Mouse (Mus musculus): ENCODE results near the gene Nod2. TPM values are rescaled to one million over a fixed set of nuclear protein-coding genes. Genes with fewer than 3 reads are reported as not detected.

The Nod2 gene
- polyA plus RNA-seq, 1 experiment = not detected

GRCm38 (mm10) chr8:88630225-88630624 lies 16.9 kb upstream of the Nod2 start:
- no peak for TF ChIP-seq CTCF (IDR thresholded peaks at IDR 0.05; ENCODE audit: borderline replicate concordance, insufficient read depth, low read length)
- no peak for TF ChIP-seq POLR2A (IDR thresholded peaks at IDR 0.05; ENCODE audit: low read depth, low read length)
- Histone ChIP-seq H3K27ac (ENCODE audit: insufficient read depth, low read length) (no peak overlapping the region), H3K4me1 (ENCODE audit: control insufficient read depth, insufficient read depth, low read length) (no peaks in the 10 kb centered on the region), H3K4me3 (ENCODE audit: insufficient read depth, low read length) (no peak overlapping the region)

- H3K4me1 ChIP-seq (ENCODE audit: control insufficient read depth, insufficient read depth, low read length) = no peaks in the 10 kb centered on the region
Measured at GRCm38 (mm10) chr8:88631081-88631480, 16.0 kb upstream of the Nod2 start.

GRCm38 (mm10) chr8:88633343-88633765 lies 13.8 kb upstream of the Nod2 start:
- Histone ChIP-seq H3K4me1 (ENCODE audit: control insufficient read depth, insufficient read depth, low read length) (no peaks in the 10 kb centered on the region), H3K27ac (ENCODE audit: insufficient read depth, low read length) (no peak overlapping the region), H3K4me3 (ENCODE audit: insufficient read depth, low read length) (no peak overlapping the region)
- TF ChIP-seq POLR2A (IDR thresholded peaks at IDR 0.05; ENCODE audit: low read depth, low read length) = no peak
- no peak for TF ChIP-seq CTCF (IDR thresholded peaks at IDR 0.05; ENCODE audit: borderline replicate concordance, insufficient read depth, low read length)

More at GRCm38 (mm10) chr8:88631081-88631480, 16.0 kb upstream of the Nod2 start:
- Histone ChIP-seq H3K4me3 (ENCODE audit: insufficient read depth, low read length) (no peak overlapping the region), H3K27ac (ENCODE audit: insufficient read depth, low read length) (no peak overlapping the region)
- TF ChIP-seq POLR2A (IDR thresholded peaks at IDR 0.05; ENCODE audit: low read depth, low read length) (no peak), CTCF (IDR thresholded peaks at IDR 0.05; ENCODE audit: borderline replicate concordance, insufficient read depth, low read length) (no peak)

GRCm38 (mm10) chr8:88635474-88636397 lies 11.4 kb upstream of the Nod2 start, which contains the start of gene Snx20:
Gene Snx20, minus strand, starts transcription at chr8:88636128.
- TF ChIP-seq POLR2A (IDR thresholded peaks at IDR 0.05; ENCODE audit: low read depth, low read length) = no peak
- no peak for TF ChIP-seq CTCF (IDR thresholded peaks at IDR 0.05; ENCODE audit: borderline replicate concordance, insufficient read depth, low read length)
- Histone ChIP-seq H3K27ac (ENCODE audit: insufficient read depth, low read length) (no peak within 1 kb of the TSS), H3K4me1 (ENCODE audit: control insufficient read depth, insufficient read depth, low read length) (no peaks in the 10 kb centered on the region), H3K4me3 (ENCODE audit: insufficient read depth, low read length) (no peak within 1 kb of the TSS)

GRCm38 (mm10) chr8:88637092-88638000 lies 9.8 kb upstream of the Nod2 start:
- Histone ChIP-seq H3K4me1 (ENCODE audit: control insufficient read depth, insufficient read depth, low read length) (no peaks in the 10 kb centered on the region), H3K27ac (ENCODE audit: insufficient read depth, low read length) (no peak overlapping the region), H3K4me3 (ENCODE audit: insufficient read depth, low read length) (no peak overlapping the region)
- TF ChIP-seq POLR2A (IDR thresholded peaks at IDR 0.05; ENCODE audit: low read depth, low read length) = no peak
- TF ChIP-seq CTCF (IDR thresholded peaks at IDR 0.05; ENCODE audit: borderline replicate concordance, insufficient read depth, low read length) = no peak

GRCm38 (mm10) chr8:88638908-88639307 lies 8.2 kb upstream of the Nod2 start:
- TF ChIP-seq CTCF (IDR thresholded peaks at IDR 0.05; ENCODE audit: borderline replicate concordance, insufficient read depth, low read length) = no peak
- no peak for TF ChIP-seq POLR2A (IDR thresholded peaks at IDR 0.05; ENCODE audit: low read depth, low read length)
- Histone ChIP-seq H3K27ac (ENCODE audit: insufficient read depth, low read length) (no peak overlapping the region), H3K4me1 (ENCODE audit: control insufficient read depth, insufficient read depth, low read length) (no peaks in the 10 kb centered on the region), H3K4me3 (ENCODE audit: insufficient read depth, low read length) (no peak overlapping the region)

- Histone ChIP-seq H3K4me1 (ENCODE audit: control insufficient read depth, insufficient read depth, low read length) (no peaks in the 10 kb centered on the region), H3K4me3 (ENCODE audit: insufficient read depth, low read length) (no peak overlapping the region)
- TF ChIP-seq CTCF (IDR thresholded peaks at IDR 0.05; ENCODE audit: borderline replicate concordance, insufficient read depth, low read length) (no peak), POLR2A (IDR thresholded peaks at IDR 0.05; ENCODE audit: low read depth, low read length) (no peak)
Measured at GRCm38 (mm10) chr8:88642734-88643564, 4.2 kb upstream of the Nod2 start.

DNA sequence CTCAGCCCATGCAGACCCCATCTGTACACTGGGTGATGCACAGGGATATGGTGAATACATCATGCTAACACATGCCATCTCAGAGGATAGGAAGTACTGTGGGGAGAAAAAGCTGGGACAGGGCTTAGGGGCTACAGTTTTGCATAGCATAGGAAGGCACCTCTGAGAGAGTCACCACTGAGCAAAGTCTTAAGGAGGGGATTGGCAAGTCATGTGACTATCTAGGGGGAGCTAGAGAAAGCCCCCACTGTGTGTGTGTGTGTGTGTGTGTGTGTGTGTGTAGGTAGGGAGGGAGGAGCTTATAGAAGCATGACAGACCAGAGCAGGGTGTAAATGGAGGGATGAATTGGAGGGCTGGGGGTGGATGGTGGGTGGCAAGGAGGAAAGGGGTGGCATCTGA lies 1.2 kb downstream of the Nod2 start:
- Histone ChIP-seq H3K4me3 (ENCODE audit: insufficient read depth, low read length) (no peak overlapping the region), H3K27ac (ENCODE audit: insufficient read depth, low read length) (no peak overlapping the region)
- TF ChIP-seq POLR2A (IDR thresholded peaks at IDR 0.05; ENCODE audit: low read depth, low read length) (no peak), CTCF (IDR thresholded peaks at IDR 0.05; ENCODE audit: borderline replicate concordance, insufficient read depth, low read length) (no peak)

More at GRCm38 (mm10) chr8:88642734-88643564, 4.2 kb upstream of the Nod2 start:
- H3K27ac ChIP-seq (ENCODE audit: insufficient read depth, low read length) = no peak overlapping the region

More for the DNA sequence above, 1.2 kb downstream of the Nod2 start:
- no peaks in the 10 kb centered on the region for H3K4me1 ChIP-seq (ENCODE audit: control insufficient read depth, insufficient read depth, low read length)
